Mouse (Mus musculus): Measurements from ENCODE around the gene Kpna1.

- TF ChIP-seq POLR2A (IDR thresholded peaks at IDR 0.05; ENCODE audit: insufficient read depth, low read depth, low read length) (no peak), CTCF (IDR thresholded peaks at IDR 0.05) (no peak)
These were observed 4.0 kb downstream of the Kpna1 start for GRCm38 (mm10) chr16:35982506-35982901.
